Mouse (Mus musculus) neutrophil, adult 5-6 weeks (primary cell): ENCODE data around the gene Nek10. TPM values are rescaled to one million over a fixed set of nuclear protein-coding genes. Genes with fewer than 3 reads are reported as not detected.

Experiments
- ATAC-seq: fragments of 151-379, 151-347 bp; 2 replicates; pipeline ENCODE4 v1.8.0; 2017; ENCODE audit warnings: mild to moderate bottlenecking, moderate TSS enrichment; ENCODE audit not compliant: insufficient number of reproducible peaks, poor library complexity, low FRiP score, severe bottlenecking; ENCODE audit errors: extremely low read depth
- total RNA-seq: library from RNA; stranded (forward); fragments of 200-1000 nt; gene quantifications from 2 replicates; pipeline ENCODE4 v1.2.3, GENCODE M21; 2017

The Nek10 gene
- total RNA-seq, 1 experiment from 2014 or later = 0.35 TPM

DNA sequence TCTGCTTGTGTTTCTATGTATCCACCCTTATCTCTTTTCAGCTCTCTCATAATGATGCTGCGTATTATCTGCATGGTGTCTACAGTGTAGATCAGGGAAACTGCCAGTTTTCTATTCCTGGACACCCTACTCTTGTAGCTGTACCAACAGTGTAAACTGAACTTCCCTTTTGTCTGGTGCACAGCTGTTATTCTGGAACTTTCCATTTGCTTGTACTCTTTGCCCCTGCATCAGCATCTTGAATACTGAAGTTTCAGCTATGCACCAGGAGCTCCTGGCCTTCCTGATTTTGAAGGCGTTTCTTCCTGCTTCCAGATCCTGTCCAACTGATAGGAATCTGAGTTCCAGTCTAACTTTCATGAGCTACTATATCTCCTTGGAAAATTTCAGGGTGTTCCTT, 66.0 kb downstream of the Nek10 start:
- ATAC-seq = no peak

DNA sequence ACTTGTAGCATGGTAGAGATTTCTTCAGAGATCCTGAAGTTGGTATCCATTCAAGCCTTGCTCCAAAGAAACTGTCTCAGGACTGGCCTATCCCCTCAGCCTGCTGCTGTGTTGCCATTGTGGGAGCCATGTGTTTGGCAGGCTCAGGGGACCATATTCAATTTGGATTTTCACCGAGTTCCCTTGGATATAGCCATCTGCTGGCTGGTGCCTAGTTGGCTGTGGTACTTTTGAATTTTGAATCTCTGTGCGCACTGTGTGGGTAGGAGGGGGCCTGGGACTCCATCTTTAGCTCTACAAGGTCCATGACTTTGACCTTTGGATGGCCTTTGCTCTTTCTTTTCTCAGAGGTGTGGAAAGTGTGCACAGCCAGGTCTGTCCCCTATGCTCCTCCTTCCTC, 66.8 kb downstream of the Nek10 start:
- no peak for ATAC-seq

DNA sequence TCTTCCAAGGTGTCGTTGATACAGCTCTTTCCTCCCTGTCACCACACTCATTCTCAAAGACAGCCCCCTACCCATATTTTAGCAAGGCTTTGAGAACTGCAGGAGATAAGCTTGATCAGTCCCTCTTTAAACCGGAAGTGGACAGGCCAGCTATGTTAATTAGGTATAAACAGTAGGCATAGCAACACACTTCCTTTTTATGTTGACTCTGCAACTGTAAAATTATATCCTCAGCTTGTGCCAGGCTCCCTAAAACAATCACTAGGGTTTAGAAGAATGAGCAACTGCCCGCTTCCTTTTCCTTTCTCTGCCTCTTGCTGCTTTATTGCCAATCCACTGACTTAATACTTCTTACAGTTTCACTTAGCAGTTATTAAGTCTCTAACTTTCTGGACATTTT, 67.2 kb downstream of the Nek10 start:
- peak; percentile 36; the same call in 1 of the 2 replicates for ATAC-seq

DNA sequence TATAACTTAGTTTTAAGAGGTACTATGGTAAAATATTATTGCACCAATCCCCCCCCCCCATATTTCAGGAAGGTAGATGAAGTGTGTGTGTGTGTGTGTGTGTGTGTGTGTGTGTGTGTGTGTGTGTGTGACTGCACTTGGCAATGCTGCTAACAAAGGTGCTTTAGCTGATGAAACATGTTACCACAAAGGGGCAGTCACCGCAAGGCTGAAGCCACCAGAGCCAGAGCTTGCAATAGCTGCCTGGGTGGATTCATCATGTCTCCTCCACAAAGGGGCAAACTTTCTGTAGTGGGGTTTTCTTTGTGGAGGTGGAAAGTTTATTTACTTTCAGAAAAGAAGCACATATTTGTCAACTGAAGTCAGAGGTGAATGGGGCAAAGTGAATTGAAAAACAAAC, 67.9 kb downstream of the Nek10 start:
- ATAC-seq = no peak

DNA sequence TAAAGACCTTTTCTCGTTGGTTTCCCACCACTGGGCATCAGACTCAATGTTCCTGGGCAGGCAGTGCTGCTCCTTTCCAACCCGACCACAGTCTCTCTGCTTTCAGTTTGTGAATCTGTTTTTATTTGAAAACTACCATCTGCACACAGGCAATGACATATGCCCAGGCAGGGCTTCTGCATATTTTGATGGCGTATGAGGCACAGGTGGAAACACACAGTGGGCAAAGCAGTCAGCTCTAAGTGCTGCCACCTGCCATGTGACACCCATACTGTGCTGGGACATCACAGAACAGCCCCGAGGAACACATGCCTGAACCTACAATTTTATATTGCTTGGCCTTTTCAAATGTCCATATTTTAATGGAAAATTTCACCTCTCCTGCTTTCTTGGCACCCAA, 68.5 kb downstream of the Nek10 start:
- ATAC-seq = no peak

DNA sequence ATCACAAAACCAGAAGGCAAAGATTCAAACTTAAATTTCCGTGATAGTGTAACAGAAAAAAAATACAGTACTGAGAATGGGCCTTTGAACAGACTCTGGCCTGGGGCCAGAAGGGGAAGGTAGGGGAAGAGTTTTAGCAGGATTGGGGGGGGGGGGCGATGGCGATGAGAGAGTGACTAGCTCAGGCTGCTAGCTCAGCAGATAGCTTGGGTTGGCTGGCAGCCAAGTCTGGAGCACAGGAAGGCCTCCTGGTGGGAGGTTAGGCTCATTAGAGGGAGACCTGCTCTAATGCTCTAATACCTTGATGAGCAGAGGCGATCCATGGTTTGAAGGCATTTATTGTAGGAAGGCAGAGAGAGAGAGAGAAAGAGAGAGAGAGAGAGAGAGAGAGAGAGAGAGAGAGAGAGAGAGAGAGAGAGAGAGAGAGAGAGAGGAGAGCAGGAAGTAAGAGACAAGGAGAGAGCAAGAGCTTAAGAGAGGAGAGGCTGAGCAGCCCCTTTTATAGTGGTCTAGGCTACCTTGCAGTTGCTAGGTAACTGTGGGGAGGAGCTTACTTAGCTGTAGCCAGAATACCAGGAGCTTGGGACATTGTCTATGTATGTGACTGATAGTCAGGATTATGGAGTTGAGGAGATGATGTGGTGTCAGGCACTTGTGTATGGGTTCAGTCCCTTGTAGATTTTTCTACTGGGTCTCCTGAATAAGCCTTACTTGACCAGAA, 90.9 kb downstream of the Nek10 start:
- ATAC-seq = no peak

DNA sequence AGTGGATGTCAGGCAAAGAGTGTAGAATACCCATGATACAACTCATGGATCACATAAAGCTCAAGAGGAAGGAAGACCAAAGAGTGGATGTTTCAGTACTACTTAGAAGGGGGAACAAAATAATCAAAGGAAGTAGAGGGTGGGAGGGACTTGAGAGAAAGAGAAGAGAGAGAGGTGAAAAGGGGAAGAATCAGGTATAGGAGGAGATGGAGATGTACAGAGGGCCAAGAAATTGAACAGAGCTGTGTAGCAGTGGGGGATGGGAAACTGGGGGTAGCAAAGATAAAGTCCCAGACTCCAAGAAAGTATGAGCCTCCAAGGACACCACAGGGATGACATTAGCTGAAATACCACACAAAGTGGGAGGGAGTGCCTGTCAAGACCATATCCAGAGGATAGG, 91.6 kb downstream of the Nek10 start:
- no peak for ATAC-seq

DNA sequence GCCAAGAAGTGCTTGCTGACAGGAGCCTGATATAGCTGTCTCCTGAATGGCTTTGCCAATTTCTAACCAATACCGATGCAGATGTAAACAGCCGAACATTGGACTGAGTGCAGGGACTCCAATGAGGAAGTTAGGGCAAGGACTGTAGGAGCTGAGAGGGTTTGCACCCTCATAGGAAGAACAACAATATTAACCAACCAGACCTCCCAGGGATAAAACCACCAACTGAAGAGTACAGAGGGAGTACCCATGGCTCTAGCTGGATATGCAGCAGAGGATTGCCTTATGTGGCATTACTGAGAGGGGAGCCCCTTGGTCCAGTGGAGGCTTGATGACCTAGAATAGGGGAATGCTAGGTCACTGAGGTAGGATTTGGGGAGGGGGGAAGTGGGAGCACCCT, 92.1 kb downstream of the Nek10 start:
- no peak for ATAC-seq

DNA sequence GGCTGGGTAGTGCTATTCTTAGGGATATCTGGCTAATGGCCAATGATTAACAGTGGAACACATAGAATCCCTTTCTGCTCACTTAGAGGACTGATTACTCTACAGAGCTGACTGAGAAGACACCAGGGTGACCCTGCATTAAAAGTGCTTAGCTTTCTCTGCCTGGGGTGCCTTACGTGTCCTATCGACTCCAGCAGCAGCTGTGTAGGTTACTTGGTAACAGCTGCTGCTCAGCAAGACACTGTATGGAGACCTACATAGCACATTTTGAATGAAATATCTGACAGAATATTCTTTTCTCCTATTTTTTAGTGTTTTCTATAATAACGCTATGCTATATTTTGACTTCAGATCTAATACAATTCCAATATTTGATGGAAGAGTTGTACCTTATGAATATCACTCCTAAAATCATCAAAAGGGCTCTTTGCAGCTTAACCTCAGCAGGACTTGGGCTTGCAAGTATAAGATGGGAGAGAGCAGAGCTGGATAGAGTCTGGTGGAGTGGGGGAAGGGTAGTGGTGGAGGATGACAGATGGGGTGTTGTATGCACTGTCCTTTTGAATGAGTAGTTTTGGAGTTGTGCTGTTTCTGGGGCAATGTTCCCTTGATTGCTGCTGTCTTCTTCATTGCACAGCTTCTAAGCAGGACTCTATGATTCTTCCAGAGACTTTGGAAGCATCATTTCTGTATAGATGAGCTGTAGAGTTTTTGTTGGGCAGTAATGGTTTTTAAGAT, 93.4 kb downstream of the Nek10 start:
- no peak for ATAC-seq

DNA sequence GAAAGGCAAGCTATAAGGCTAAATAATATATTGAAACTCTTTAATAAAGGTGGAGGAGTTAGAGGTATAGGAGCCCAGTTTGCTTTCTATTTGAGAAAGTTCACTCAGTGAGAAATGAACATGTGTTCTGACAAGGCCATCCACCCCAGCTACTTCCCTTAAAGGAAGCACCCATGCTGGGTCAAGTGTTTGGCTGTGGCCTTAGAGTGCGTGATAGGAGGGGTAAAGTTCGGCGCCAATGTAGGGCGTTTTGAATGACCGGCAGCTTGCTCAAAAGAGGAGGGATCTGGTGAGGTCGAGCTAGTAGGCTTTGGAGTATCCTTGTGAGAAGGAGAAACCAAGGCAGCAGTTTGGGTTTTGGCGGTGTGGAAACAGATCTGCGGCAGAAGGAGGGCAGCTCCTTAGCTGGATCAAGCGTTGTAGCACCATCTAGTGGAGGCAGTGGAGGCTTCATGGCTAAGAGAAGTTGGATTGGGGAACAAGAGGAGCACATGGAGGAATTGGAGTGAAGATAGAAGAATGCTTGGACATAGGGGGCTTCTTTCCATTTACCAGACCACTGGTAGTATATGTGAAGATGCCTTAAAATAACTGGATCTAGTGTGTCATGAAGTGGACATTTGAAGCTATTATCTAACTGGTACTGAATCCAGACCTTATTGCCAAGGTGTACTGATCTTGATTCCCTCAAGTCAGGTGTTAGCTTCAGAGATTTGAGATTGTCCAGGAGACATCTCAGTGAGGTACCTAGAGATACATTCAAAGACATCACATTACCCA, 101.7 kb downstream of the Nek10 start:
- ATAC-seq = peak; percentile 90

DNA sequence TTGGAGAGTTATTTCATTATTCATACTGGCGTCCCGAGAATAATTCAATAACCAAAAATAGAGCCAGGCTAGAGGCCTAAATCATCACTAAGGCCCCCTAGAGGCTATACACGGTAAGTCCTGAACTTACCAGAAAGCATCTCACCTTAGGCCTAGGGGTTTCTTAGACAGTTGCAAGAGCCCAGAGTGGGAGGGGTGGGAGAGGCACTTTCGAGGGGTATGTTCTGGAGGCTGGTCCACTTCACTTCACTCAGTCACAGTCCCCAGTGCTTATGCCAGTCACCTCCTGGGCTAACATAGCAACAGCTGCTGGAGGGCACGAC, 102.3 kb downstream of the Nek10 start:
- no peak for ATAC-seq

DNA sequence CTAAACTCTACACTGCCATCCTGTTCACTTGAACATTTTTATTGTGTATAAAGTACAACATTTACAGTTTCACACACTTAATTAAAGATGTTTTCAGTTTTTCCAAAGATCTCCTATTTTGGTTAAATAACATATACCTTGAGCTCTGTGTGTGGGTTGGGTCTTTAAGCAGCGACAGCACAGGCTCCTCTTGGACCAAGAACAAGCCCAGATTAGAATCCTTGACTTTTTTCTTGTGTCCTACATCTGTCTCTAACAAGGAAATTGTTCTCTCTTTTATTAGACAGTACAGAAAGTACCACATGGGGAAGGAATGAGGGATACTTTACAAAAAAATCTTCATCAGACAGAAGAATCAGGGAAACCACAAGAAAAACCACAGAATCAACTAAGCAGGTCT, 122.4 kb downstream of the Nek10 start:
- ATAC-seq = no peak

DNA sequence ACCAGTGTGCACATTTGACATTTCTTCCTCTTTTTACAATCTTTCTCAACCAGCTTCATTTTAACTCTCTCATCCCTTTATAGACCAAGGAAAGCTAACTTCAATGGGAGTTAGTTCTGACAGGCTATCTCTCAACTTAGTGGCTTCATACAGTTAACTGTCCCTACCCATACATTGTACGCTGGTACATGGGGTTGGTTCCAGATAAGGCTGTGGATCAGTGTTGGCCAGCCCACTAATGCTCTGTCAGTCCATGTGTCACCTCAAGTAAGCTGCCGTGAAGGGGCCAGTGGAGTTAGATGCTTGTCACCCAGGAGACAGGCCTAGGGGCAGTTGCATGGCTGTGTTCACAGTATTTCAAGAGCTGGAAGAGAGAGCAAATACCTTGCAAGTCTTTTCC, 124.3 kb downstream of the Nek10 start:
- ATAC-seq = no peak

DNA sequence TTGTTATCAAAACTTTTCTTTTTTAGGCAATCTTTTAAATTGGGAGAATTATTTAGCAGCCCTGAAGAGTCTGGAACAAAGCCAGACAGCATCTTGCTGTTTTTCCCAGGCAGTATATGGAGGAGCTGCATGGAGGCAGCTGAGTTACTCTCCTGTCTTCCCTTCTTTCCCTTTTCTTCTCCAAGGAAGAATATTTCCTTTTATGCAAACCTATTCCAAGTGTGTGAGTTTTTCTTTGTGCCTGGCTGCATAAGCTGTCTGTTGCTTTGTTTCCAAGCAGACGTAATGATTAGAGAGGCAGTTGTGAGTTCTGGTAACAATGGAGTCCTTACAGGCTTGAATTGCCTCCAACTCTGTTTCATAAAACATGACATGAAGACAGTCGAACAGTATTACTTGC, 131.8 kb downstream of the Nek10 start:
- ATAC-seq = no peak

DNA sequence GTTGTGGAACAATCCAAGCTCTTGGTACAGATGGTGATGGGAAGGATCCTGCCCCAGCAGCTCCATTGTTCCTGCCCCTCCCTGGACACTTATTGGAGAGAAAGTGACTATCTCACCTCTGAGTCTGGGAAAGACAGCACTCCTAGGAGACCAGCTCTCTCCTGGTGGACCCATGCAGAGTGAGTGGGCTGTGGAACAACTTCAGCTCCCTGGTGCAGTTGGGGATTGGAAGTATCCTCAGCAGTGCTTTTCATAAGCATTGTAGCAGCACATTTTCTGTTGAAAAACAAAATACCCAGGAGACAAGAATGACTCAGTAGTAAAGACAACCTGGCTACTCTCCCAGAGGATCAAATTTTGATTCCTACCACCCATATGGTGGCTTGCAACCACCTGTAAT, 142.7 kb downstream of the Nek10 start:
- no peak for ATAC-seq

DNA sequence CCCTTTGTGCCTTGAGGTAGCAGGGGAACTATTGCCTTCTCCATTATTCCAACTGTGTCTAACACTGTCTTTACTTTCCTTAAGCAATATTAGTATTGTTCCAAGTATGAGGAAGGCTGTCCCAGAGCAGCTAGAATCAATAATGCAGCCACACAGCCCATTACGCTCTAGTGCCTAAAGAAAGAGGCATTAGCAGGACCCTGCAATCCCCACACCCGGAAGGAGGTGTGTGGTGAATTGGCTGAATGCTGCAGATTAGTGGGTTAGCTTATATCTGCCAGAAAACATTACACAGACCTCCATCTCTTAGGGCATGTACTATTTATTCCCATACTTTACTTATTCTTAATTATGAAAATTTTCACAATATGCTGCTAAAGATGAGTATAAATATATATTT, 145.8 kb downstream of the Nek10 start:
- no peak for ATAC-seq

DNA sequence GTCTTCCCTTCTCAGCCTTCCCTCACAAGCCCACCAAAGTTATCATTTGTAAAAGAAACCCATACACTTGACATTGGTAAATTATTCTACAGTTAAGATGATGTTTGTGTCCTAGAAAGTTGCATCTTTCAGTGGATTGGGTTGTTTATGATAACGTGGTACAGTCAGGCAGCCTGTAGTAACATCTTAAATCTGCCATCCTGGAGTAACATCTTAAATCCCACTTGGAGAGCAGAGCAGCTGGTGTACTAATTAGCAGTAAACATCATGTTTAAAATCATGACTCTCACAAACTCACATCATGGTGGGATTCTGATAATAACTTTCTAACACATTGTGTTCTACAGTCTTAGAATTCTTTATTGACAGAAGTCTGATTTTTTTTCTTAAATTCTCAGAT, 148.6 kb downstream of the Nek10 start:
- no peak for ATAC-seq

DNA sequence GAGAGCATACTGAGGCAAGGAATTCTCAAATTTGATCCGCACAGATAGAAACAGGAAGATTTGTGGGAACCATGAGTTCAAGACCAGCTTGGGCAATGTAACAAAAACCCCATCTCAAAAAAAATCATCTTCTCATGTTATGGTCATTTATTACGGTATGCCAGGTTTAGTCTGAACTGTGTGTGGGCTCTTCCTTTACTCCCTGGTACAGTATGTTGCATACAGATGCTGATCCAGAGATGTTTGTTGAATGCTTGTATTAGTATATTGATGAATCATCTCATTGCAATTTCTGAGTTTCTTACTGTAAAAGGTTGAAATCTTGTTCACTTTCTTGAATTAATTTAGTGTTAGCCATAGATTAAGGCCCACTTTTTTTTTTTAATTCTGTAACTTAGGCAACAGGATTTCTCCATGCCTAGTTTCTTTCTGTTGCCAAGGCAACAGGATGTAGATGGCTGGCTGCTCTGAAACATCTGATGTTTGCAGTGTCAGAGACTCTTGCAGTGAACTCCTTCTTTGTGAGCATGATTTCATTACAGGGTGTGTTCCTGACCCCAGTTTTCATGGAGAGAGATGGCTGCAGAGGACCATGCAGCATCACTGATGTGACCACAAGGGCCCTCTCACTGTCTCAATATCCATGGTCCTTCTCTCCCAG, 156.7 kb downstream of the Nek10 start:
- no peak for ATAC-seq

DNA sequence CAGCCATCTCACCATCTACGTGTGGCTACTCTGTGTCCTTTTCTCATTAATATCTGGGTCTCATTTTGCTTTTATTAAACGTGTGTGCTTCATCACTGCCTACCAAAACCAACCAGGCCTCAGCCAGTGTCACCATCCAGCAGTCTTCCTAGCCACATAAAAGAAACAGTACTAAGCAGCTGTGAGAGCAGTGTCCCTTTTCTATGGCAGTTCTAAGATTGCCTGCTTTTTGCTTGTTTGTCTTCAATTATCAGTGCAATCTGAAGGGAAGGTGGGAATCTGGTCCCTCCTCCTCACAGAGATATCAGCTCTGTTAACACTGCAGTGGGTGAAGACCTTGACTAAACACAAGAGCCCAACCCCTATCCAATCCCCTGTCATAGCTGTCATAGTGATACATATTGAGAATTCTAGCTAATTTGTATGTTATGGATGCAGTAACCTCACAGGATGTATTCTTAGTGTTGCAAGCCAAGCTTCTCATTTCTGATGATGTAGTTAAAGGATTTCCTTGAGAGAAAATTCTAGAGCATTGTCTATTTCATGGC, 157.3 kb downstream of the Nek10 start:
- no peak for ATAC-seq
